Mouse (Mus musculus) testis, adult 2 months (tissue): Measurements from ENCODE around the gene Zfp143.

Experiments
- CTCF ChIP-seq: fragments of 200-500 bp; IDR thresholded peaks from 2 replicates; pipeline ENCODE4 v1.5.1; 2012; ENCODE audit warnings: low read depth, mild to moderate bottlenecking, inconsistent platforms, low read length, moderate library complexity; ENCODE audit not compliant: control insufficient read depth, insufficient read depth, insufficient replicate concordance
- POLR2A ChIP-seq: fragments of 200-500 bp; IDR thresholded peaks from 2 replicates; pipeline ENCODE4 v1.6.1; 2012; ENCODE audit warnings: low read depth, mild to moderate bottlenecking, inconsistent platforms, low read length, moderate library complexity; ENCODE audit not compliant: control insufficient read depth

DNA sequence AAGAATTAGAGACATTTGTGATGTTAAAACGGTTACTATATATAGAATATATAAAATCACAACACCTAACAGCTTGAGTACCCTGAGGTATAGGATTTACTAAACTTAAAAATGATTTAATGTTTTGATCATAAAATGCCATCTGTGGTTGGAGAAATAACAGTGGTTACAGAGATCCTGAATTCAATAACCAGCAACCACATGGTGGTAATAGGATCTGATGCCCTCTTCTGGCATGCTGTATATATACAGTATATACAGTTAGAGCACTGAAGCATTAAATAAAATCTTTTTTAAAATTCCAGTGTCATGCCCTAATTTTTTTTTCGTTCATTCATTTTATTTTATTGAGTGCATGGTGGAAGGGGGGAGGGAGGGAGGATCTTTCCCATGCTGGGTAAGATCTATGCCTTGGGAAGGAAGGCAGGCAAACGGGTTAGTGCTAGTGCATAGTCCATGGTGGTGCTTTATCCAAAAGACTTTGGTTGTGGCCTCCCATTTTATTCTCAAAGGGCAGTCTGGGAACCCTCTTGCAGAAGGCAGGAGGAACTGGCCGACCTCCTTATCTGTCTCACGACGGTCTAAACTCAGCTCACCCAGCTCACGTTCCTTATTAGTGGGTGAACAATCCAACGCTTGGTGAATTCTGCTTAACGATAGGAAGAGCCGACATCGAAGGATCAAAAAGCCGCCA, 1.8 kb upstream of the Zfp143 start:
- no peak for TF ChIP-seq CTCF
- no peak for TF ChIP-seq POLR2A
